Mouse (Mus musculus): ENCODE data around the gene Zhx3.

- TF ChIP-seq CTCF (IDR thresholded peaks at IDR 0.05; ENCODE audit: low read depth) (no peak), EP300 (IDR thresholded peaks at IDR 0.05; ENCODE audit: low read depth) (no peak)
Observed at GRCm38 (mm10) chr2:160768997-160769396, 103.8 kb downstream of the Zhx3 start.
